Comparison of ENCODE assay signal across 8 mouse cellular contexts in genomic region chr1:37634658-37635057, GRCm38 (mm10).
DNase-seq lines count a peak whose midpoint lies in the region; ATAC-seq and TF ChIP-seq lines count a peak whose summit lies in the region.

No protein-coding gene starts in this region.

- H3K36me3 ChIP-seq in liver, embryonic 12.5 days = no peaks in the 10 kb centered on the region
- no peaks in the 10 kb centered on the region for H3K36me3 ChIP-seq in stomach, embryonic 15.5 days

- no peak overlapping the region for H3K27ac ChIP-seq in liver, embryonic 12.5 days
- H3K27ac ChIP-seq in stomach, embryonic 15.5 days = no peak overlapping the region

- TF ChIP-seq POLR2A in lung, adult 2 months (IDR thresholded peaks at IDR 0.05; ENCODE audit: borderline replicate concordance, extremely low read depth, low read depth, low read length) = no peak

- DNase-seq in cerebellum, adult 11 months = peak; percentile 23
- peak; percentile 52 for DNase-seq in liver
- DNase-seq in T-cell, adult 2 months (ENCODE audit: low spot score) = peak; percentile 51
- peak; percentile 51 for DNase-seq in embryo, embryonic 9.5 days (ENCODE audit: extremely low spot score)
- peak; percentile 57 for DNase-seq in lung, adult 2 months

- no peak overlapping the region for H3K4me3 ChIP-seq in liver, embryonic 12.5 days
- H3K4me3 ChIP-seq in lung, adult 2 months (replicated peaks; ENCODE audit: extremely low read depth, low read depth, low read length) = no peak overlapping the region
- H3K4me3 ChIP-seq in stomach, embryonic 15.5 days (replicated peaks) = no peak overlapping the region

- H3K9me3 ChIP-seq in liver, embryonic 12.5 days (replicated peaks) = no peaks in the 10 kb centered on the region
- no peaks in the 10 kb centered on the region for H3K9me3 ChIP-seq in stomach, embryonic 15.5 days

- no peak overlapping the region for H3K4me2 ChIP-seq in liver, embryonic 12.5 days
- no peak overlapping the region for H3K4me2 ChIP-seq in stomach, embryonic 15.5 days

- 0 out of 2 replicates have a peak, but pooled peaks cover 3% of the 10 kb centered on the region for H3K27me3 ChIP-seq in liver, embryonic 12.5 days (replicated peaks)
- H3K27me3 ChIP-seq in stomach, embryonic 15.5 days (replicated peaks) = no peaks in the 10 kb centered on the region

- no peak for ATAC-seq in cerebellum, adult (ENCODE audit: insufficient number of reproducible peaks, low FRiP score, low TSS enrichment)
- no peak for ATAC-seq in liver, embryonic 12.5 days
- ATAC-seq in stomach, embryonic 15.5 days (ENCODE audit: insufficient read depth, low FRiP score, low read depth) = 0 out of 2 replicates have a peak, but pooled peaks have one; percentile 12

- H3K9ac ChIP-seq in liver, embryonic 12.5 days = no peak overlapping the region
- no peak overlapping the region for H3K9ac ChIP-seq in stomach, embryonic 15.5 days

- TF ChIP-seq CTCF in lung, adult 2 months (IDR thresholded peaks at IDR 0.05; ENCODE audit: insufficient read depth, low read length) = peak; percentile 85

- 0 out of 2 replicates have a peak, but pooled peaks cover 3% of the 10 kb centered on the region for H3K4me1 ChIP-seq in liver, embryonic 12.5 days
- H3K4me1 ChIP-seq in lung, adult 2 months (ENCODE audit: control insufficient read depth, insufficient read depth, low read length) = no peaks in the 10 kb centered on the region
- H3K4me1 ChIP-seq in stomach, embryonic 15.5 days = peaks cover 4% of the 10 kb centered on the region; the same call in 1 of the 2 replicates

- WGBS in liver, embryonic 12.5 days (ENCODE audit: insufficient replicate concordance) = 18% methylated on average over 4 of the region's 4 CpGs
- 15% methylated on average over 4 of the region's 4 CpGs for WGBS in lung, adult 2 months
- 18% methylated on average over 4 of the region's 4 CpGs for WGBS in stomach, embryonic 15.5 days
